Mouse (Mus musculus) gastrocnemius, adult 8-10 months (tissue): Measurements from ENCODE around the gene Pknox2. TPM values are rescaled to one million over a fixed set of nuclear protein-coding genes. Genes with fewer than 3 reads are reported as not detected.

ENCODE experiments used
- DNase-seq, 2 experiments: peaks; one replicate each; pipeline ENCODE4 v3.0.0; 2022; ENCODE audit warnings: low spot score in 2 of 2
- total RNA-seq, 4 experiments: library from RNA; stranded (reverse); gene quantifications; 2 replicates each; pipeline ENCODE4 v1.2.4; 2022

Pknox2 gene
- total RNA-seq, 4 experiments from 2014 or later: 31.7 to 55.3 (median 36.5) TPM

DNA sequence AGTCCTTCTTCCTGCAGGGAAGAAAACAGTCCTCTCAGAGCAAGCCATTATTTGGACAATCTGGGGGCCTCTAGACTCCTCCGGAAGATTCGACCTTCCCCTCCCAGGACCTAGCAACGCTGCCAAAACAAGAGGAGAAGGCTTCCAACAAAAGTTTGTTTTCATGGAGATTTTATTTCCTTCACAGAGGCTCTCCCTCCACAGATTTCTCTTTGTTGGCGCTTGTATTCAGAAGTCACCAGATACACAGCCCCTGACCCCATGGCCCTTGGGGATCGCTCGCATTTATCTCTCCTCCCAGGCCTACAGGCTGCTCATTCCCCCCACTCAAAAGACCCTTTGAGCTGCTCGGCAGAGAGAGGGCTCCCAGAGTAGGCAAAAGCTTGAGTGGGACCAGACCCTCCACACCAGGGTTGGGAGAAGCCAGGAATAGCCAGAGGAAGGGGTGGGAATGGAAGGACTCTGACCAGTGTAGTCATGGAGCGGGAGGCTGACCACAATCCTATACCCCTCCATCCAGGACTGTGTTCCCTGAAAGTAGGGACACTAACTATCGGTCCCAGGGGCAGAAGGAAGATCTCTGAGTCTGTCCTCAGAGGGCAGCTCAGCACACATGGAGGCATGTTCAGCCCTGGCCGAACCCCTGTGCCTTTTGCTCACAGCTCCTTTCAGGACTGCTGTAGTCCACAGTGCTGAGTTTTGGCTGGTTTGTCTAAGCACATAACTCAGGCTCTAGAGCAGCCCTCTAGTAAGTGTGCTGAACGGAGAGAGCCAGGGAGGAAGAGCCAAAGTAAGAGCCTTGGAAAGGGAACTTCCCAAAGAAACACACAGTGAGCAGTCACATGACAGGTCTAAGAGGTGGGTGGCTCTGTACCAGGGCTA is 45.9 kb downstream of the Pknox2 start:
- DNase-seq: no peak

- DNase-seq: no peak
These were observed 47.6 kb downstream of the Pknox2 start for GRCm38 (mm10) chr9:37099595-37099994.

GRCm38 (mm10) chr9:37098600-37098999 is 48.6 kb downstream of the Pknox2 start:
- DNase-seq: no peak

DNA sequence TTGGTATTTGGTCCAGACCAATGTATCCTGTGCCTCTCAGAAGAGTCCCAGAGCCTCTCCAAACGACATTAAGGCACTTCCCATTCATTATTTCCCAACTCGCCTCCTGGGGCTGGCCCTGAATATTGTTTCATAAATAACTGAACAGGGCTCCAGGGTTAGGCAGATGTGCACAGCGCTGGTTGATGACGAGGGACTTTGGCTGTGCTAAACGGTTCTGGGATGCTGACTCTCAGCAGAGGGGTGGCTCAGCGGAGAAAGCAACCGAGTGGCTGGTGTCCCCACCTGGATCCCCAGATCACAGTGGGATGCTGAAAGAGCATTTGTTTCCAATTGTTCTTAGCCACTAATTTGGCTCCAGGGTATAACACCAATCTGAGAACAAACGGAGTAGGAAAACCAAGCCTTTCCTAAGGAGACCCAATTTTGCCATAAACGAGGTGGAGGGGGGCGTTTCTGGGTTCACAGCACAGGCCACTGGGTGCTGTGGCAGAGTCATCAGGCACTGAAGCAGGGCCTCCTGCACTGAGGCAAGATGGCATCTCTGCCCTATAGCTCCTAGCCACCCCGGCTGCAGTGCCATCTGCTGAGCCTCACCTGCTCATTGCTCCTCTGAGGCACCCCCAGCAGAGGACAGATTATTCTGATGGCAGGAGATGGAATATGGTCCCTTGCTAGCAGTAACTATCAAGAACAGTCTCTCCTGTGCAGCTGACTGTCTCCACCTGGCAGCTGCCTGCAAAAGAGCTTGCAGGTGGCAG is 52.8 kb downstream of the Pknox2 start:
- DNase-seq: no peak

DNA sequence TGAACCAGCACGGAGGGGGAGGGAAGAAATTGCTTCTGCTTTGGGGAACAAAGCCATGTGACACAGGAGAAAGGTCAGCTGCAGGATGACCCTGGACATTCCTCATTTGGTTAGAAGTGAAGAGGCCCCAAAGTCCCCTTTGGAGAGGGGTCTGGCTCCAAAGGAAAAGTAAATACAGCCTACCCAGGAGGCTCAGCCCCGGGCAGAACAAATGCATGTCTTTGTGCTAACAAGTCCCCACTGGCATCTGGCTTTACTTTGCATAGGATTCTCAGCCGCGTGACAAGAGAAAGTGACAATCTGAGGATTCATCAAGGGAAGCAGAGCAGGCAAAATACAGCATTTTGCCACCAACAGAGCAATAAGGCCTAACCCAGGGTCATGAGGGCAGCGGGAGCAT is 54.1 kb downstream of the Pknox2 start:
- no peak for DNase-seq

DNA sequence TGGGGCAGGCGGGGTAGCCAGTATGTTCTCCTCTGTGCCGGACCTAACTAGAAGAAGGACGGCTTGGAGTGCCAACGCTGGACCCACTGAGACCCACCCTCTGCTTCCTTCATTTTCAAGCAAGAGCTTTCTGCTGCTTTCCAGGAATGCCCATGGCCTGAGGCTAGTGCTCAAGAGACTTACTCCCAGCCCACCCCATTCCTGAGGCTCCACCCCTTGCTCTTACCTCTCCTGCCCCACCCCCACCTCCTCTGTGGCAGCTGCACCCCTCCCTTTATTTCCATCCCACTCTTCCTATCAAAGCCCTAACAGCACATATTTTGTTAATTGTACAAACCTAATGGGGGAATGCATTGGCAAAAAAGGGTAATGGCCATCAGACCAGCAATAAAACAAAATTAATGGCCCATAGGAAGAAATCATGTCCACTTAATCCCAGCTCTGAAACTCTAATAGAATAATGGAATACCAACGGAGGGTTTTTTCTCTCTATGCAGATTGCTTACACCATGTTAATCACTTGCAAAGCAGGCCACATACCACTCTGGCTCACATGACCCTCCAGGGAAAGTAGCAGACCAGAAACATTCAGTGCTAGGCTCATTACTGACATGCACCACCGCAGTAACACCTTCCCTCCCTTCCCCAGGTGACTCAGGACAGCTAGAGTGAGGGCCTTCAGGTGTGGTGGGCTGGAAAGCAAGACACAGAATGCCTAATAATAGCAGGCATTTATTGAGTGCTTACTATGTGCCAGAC is 57.1 kb downstream of the Pknox2 start:
- DNase-seq: no peak

DNA sequence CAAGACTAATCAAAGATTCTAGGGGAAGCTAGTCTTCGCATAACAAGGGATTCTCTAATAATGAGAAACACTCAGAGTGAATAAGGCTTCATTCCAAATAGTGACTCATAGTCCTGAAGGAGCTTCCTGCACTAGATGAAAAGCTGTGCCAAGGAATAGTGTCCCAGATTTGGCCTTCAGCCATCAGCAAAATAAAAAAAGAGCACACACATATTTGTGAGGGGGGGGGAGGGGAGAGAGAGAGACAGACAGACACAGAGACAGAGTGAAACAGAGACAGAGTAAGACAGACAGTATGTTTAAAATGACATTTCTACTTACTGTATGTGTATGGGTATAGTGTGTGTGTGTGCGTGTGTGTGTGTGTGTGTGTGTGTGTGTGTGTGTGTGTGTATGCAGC is 61.8 kb downstream of the Pknox2 start:
- no peak for DNase-seq

DNA sequence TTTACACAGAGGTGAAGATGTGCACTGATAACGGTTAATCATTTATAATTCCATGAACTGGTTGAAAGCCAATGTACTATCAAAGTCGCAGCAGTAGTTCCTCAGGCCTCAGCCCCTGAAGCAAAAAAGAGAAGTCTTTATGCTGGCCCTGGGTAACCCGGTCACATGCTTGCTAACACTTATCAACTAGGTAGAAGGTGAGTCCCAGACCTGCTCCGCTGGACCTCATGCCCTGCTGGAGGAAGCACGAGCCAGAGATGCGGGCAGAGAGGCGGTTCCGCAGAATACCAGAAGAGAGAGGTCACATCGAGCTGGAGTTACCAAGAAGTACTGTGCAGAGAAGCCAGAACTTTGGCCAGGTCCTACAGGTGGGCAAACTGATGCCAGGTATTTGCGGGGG is 65.0 kb downstream of the Pknox2 start:
- no peak for DNase-seq

GRCm38 (mm10) chr9:37080309-37080708 is 66.9 kb downstream of the Pknox2 start:
- DNase-seq: no peak

GRCm38 (mm10) chr9:37077063-37077418 is 70.2 kb downstream of the Pknox2 start:
- DNase-seq: no peak

- no peak for DNase-seq
These were observed 70.7 kb downstream of the Pknox2 start for GRCm38 (mm10) chr9:37076386-37077062.

DNA sequence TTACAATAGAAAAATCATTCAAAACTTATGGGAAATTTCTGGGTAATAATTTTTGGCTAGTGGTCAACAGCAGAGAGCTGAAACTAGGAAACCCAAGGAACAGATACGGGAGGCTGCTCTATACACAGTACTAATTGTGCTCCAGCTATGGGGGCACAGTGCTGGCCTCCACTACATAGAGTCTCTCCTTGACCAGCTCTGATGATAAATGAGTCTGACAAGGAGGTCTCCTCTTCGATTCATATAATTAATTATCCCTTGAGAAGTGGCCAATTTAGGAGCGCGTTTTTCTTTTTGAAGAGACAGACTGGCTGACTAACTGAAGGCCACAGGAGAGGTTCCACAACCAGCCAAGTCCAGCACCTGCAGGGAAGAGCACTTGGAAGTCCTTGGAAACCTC is 71.3 kb downstream of the Pknox2 start:
- DNase-seq: no peak

GRCm38 (mm10) chr9:37069391-37070312 is 77.6 kb downstream of the Pknox2 start:
- no peak for DNase-seq

- DNase-seq: no peak
These were observed 79.8 kb downstream of the Pknox2 start for GRCm38 (mm10) chr9:37067473-37067830.

DNA sequence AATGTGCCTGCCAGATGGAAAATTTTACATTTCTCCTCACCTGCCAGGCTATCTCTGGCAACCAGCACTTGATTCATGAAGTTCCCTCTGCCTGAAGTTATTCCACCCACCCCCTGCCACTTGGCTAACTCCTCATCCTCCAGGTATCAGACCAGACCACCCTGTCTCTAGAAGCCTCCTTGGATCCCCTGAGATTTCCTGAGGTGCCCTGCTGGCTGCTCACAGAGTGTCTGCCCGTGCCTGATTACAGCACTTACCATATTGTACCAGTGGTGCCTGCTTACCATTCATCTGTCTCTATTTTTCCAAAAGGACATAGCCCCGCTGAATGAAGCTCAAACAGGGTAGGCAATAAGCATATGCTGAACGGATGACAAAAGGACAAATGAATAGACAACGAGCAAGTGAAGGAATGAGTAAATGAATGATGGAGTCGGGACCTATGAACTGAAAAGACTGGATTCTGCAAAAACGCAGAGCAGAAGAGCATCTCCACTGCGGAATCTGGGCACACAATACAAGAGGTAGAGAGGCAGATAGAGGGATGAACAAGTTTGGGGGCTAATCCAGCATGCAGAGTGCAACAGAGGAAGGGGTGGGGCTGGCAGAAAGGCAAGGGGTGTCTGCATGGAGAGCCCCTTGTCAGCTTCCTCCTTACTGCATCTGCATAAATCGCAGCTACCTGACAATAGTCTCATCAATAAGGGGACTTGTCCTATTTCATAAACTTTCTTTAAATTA is 80.3 kb downstream of the Pknox2 start:
- no peak for DNase-seq

DNA sequence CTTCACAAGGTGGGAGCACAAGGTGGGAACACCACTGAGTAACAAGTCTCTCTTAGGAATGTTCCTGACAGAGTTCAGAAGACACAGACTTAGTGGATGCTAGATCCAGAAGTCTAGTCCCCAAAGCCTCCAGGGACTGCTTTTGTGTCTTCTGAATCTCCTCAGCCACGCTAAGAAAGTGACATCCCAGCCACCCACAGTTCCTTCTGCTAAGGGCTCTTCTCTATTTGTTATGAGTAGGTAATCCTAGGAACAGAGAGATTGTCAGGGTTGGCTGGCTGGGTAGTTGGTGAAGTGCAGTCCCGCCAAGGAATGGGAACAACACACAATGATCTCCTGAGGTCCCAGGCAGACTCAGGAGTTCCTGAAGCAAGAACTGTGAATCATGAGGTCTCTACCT is 85.6 kb downstream of the Pknox2 start:
- no peak for DNase-seq

DNA sequence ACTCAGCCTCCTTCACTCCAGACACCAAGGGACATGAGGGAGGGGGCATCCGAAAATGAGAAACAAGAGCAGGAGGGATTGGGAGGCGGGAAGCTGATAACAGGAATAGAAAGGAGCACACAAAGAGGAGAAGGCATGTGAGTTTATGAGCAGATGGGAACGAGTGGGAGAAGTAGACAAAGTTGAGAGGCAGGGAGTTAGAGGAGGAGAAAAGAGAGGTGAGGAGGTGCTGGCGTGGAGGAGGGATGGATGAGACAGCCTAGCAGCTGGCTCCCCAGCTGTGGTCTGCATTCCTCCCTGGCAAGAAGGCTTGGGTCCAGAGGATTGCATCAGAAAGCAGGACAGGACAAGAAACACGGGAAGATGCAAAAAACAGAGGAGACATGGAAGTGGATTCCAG is 92.5 kb downstream of the Pknox2 start:
- DNase-seq: peak in 1 of 2 experiments; percentile 26

GRCm38 (mm10) chr9:37053601-37054512 is 93.3 kb downstream of the Pknox2 start:
- DNase-seq: peak in 1 of 2 experiments; percentile 36

DNA sequence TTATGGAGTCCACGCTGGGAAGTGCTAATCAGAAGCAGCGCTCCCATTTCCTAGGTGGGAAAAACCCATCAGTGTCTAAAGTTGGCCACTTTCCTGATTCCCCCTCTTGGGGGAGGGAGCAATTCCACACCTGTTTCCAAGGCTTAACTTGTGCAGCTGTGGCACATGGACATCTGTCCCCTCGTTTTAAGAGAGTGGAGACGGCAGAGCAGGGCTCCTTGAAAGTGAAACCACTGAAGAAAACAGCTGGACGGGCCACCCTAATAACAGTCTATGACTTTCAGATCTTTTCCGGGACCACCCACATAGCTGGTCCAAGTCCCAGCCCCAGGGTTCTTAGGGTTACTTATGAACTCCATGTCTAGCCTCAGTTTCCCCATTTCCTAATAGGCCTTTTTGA is 94.2 kb downstream of the Pknox2 start:
- peak in 1 of 2 experiments; percentile 22 for DNase-seq
